Mouse (Mus musculus): ENCODE data around the gene Lhx1.

The Lhx1 gene

DNA sequence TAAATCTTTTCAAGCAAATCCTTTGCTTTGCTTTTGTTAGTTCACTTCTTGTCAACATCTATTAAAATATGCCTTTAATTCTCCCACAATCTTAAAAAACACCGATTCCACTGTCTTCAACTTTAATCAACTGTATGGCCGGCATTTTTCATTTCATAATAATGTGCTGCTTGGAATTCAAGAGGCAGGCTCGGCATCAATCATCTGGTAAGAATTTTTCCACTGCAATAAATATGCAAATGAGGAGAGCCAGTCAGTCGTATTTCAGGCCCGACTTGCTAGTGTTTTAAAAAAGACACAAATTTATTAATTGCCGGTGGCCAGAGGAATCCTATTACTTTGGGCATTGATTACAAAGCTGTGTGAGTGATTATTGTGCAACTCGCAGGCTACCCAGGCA lies 43.7 kb downstream of the Lhx1 start:
- DNase-seq (ENCODE audit: low read depth, low spot score): no peak

DNA sequence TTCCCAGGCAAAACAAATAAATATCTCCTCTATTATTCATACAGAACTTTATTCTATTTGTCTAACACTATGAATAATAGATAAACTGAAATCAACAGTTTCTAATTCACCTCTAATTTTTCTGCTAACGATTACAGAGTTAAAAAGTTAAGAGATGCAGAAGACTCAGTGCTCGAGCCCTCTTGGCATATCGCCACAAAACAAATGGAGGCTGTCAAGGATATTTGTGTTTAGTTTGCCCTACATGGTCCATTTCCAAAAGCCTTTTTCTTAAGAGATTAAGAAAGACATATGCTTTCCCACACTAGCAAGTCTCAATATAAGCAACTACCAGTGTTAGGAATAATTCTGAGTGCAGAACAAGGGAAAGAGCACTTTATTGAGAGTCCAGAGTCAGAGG lies 44.9 kb downstream of the Lhx1 start:
- no peak for DNase-seq (ENCODE audit: low read depth, low spot score)

DNA sequence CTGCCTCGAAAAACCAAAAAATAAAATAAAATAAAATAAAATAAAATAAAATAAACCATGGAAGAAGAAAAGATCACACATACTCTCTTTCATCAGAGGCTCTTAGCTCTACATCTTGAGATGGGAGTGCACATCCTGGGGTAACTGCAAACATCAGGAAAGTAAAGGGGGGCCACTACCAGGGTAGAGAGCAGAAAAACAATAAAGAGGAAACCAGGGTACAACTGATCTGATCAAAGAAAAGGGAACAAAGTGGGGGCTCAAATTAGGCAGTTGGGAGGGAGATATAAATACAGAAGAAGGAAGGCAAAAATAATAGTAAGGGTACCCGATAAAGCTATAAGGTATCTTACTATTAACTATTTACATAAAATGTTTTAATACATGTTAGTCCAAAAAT lies 48.7 kb downstream of the Lhx1 start:
- no peak for DNase-seq (ENCODE audit: low read depth, low spot score)

DNA sequence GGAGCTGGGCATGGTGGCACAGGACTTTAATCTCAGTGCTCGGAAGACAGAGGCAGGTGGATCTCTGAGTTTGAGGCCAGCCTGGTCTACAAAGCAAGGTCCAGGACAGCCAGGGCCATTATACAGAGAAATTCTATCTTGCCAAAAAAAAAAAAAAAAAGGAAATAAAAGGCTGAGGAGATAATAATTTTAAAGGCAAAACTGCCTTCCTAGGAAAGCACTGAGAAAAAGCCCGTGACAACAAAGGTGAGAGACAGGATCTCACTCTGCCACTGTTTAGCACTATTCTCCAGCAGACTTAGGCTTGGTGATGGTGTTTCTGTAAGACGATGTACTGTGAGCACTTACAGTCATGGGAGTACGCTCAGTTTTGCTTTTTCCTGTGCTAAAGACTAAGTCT lies 49.3 kb downstream of the Lhx1 start:
- no peak for DNase-seq (ENCODE audit: low read depth, low spot score)

DNA sequence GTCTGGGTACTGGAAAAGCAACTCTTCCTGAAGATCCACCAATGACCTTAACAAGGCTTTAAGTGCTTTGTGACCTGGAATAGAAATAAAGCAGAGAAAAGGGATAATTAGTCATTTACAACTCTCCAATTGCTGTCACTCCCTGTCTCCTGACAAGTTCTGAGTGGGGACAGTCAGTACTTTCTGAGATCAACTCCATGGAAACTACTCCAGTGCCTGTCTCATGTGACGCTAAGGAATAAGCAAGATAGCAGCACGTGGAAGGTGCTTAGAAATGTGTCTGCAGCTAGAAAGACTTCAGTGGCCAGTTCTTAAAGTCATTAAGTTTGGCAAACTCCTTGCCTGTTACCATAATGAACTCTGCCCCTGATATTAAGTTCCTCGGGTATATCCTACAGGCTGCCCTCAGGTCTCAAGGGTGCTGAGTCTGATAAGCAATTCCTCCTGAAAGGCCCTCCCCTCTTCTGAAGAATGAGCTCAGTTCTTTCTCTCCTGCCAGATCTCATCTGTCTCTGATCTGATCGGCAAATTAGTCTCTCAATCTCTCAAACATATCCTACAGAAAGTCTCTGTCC lies 52.2 kb downstream of the Lhx1 start:
- no peak for DNase-seq (ENCODE audit: low read depth, low spot score)

Measured in R1 (cell line).